Comparison of ENCODE assay signal across 11 mouse cellular contexts in the genomic region with DNA sequence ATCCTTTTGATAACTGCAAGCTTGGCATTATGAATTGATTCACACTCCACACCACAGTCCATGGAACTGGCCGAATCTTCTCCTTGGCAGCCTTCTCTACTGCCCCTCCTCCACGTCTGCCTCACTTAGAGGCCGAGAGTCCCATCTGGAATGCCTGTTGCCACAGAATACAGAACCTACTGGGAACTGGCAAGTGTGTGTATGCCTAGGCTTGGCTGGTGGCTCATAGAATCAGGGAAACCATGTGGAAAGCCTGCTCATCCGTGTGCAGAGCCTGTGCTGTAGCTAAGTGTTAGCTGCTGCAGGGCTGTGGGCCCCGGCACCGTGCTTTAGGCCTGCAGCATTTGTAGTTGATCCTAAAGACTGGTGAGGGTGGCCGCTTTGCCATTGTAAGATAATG. TPM values are rescaled to one million over a fixed set of nuclear protein-coding genes. Genes with fewer than 3 reads are reported as not detected.
DNase-seq lines count a peak whose midpoint lies in the region; ATAC-seq and TF ChIP-seq lines count a peak whose summit lies in the region.
"Had no signal": no experiment of that assay in that cellular context is flagged by ENCODE, and none has a peak within 500 bp of the region (broad histone marks: within the 10 kb centered on the region; RNA-seq: fewer than 3 reads in every experiment).

No protein-coding gene starts in this region.

- no peak overlapping the region for H3K9ac ChIP-seq in kidney, postnatal 0 days (ENCODE audit: low read depth, low read length)
- H3K9ac ChIP-seq in hindbrain, embryonic 14.5 days: no peak overlapping the region
- no peak overlapping the region for H3K9ac ChIP-seq in neural tube, embryonic 12.5 days
- H3K9ac ChIP-seq: limb, embryonic 12.5 days had no signal

- H3K4me2 ChIP-seq in kidney, postnatal 0 days (ENCODE audit: low read length): no peak overlapping the region
- no peak overlapping the region for H3K4me2 ChIP-seq in hindbrain, embryonic 14.5 days (replicated peaks)
- H3K4me2 ChIP-seq in neural tube, embryonic 12.5 days (replicated peaks): no peak overlapping the region
- H3K4me2 ChIP-seq: limb, embryonic 12.5 days had no signal

- no peaks in the 10 kb centered on the region for H3K36me3 ChIP-seq in kidney, postnatal 0 days (ENCODE audit: insufficient read depth, low read length)
- H3K36me3 ChIP-seq in hindbrain, embryonic 14.5 days (replicated peaks; ENCODE audit: control insufficient read depth, insufficient read depth): 0 out of 2 replicates have a peak, but pooled peaks cover 8% of the 10 kb centered on the region
- H3K36me3 ChIP-seq in neural tube, embryonic 12.5 days: no peaks in the 10 kb centered on the region

- no peak overlapping the region for H3K4me3 ChIP-seq in kidney, postnatal 0 days (replicated peaks; ENCODE audit: low read depth, low read length)
- H3K4me3 ChIP-seq in hindbrain, embryonic 14.5 days (replicated peaks; ENCODE audit: low read length): no peak overlapping the region
- H3K4me3 ChIP-seq in neural tube, embryonic 12.5 days: no peak overlapping the region
- H3K4me3 ChIP-seq: limb, embryonic 12.5 days had no signal

- no peak for DNase-seq in kidney, postnatal 0 days (ENCODE audit: low spot score)
- DNase-seq in kidney, postnatal 10 days: no peak
- DNase-seq in cerebellum, postnatal 10 days: peak; percentile 94 to 96
- DNase-seq in hindbrain, embryonic 14.5 days (ENCODE audit: low spot score): peak; percentile 66
- DNase-seq in ovary, adult 18-20 months (ENCODE audit: low spot score): no peak
- no peak for DNase-seq in adipocyte (ENCODE audit: low spot score)
- DNase-seq: adrenal gland, postnatal 14 days; heart, postnatal 10 days had no signal

- 51% methylated on average over 7 of the region's 7 CpGs for WGBS in kidney, postnatal 0 days
- 32% methylated on average over 7 of the region's 7 CpGs for WGBS in hindbrain, embryonic 14.5 days
- 25% methylated on average over 7 of the region's 7 CpGs for WGBS in neural tube, embryonic 12.5 days

- H3K9me3 ChIP-seq in kidney, postnatal 0 days (replicated peaks; ENCODE audit: low read length): no peaks in the 10 kb centered on the region
- no peaks in the 10 kb centered on the region for H3K9me3 ChIP-seq in hindbrain, embryonic 14.5 days (ENCODE audit: control insufficient read depth, low read length)
- no peaks in the 10 kb centered on the region for H3K9me3 ChIP-seq in neural tube, embryonic 12.5 days
- H3K9me3 ChIP-seq: limb, embryonic 12.5 days had no signal

- H3K27me3 ChIP-seq in kidney, postnatal 0 days (ENCODE audit: insufficient read depth, low read length): no peaks in the 10 kb centered on the region
- no peaks in the 10 kb centered on the region for H3K27me3 ChIP-seq in hindbrain, embryonic 14.5 days (ENCODE audit: control insufficient read depth, insufficient read depth, low read length)
- H3K27me3 ChIP-seq in neural tube, embryonic 12.5 days (replicated peaks): no peaks in the 10 kb centered on the region
- H3K27me3 ChIP-seq: limb, embryonic 12.5 days had no signal

- no peak for TF ChIP-seq CTCF in kidney, postnatal 0 days (IDR thresholded peaks at IDR 0.05; ENCODE audit: low read depth)

- no peak overlapping the region for H3K27ac ChIP-seq in kidney, postnatal 0 days
- peak overlapping the region; percentile 7; the same call in 1 of the 2 replicates for H3K27ac ChIP-seq in hindbrain, embryonic 14.5 days
- no peak overlapping the region for H3K27ac ChIP-seq in neural tube, embryonic 12.5 days
- H3K27ac ChIP-seq: limb, embryonic 12.5 days had no signal

- peaks cover 4% of the 10 kb centered on the region; the same call in 1 of the 2 replicates for H3K4me1 ChIP-seq in kidney, postnatal 0 days (replicated peaks; ENCODE audit: insufficient read depth, low read length)
- peaks cover 12% of the 10 kb centered on the region for H3K4me1 ChIP-seq in hindbrain, embryonic 14.5 days (replicated peaks; ENCODE audit: control insufficient read depth, insufficient read depth, low read length)
- H3K4me1 ChIP-seq in neural tube, embryonic 12.5 days: peaks cover 15% of the 10 kb centered on the region

- ATAC-seq in kidney, postnatal 0 days (replicated peaks; ENCODE audit: low FRiP score, low read depth): 0 out of 2 replicates have a peak, but pooled peaks have one; percentile 21
- ATAC-seq in hindbrain, embryonic 14.5 days (ENCODE audit: low FRiP score): peak; percentile 88
- peak; percentile 90 for ATAC-seq in neural tube, embryonic 12.5 days (ENCODE audit: low FRiP score, low read depth)
- ATAC-seq in monocyte, adult 5-6 weeks (replicated peaks; ENCODE audit: insufficient number of reproducible peaks, low FRiP score, low TSS enrichment, poor library complexity, severe bottlenecking): no peak

RNA-seq across cellular contexts. Expression of a gene that starts 52.6 kb away (rescaled TPM):
- polyA plus RNA-seq in kidney, postnatal 0 days (2015; fragmentation: Nextera tagmentation; extraction: Ambion mirVana): 50.7 and 55.2 TPM in 2 replicates
- 40.0 and 40.9 TPM in 2 replicates for polyA plus RNA-seq in hindbrain, embryonic 14.5 days (2014; fragmentation: Nextera tagmentation; extraction: Ambion mirVana)
- polyA plus RNA-seq in neural tube, embryonic 12.5 days (2016; fragmentation: Nextera tagmentation; extraction: Ambion mirVana): 45.9 and 49.4 TPM in 2 replicates
- 7.3 to 12.3 TPM (median 8.6 TPM) in 3 replicates for total RNA-seq in monocyte, adult 5-6 weeks (2017)

RNA-seq across cellular contexts. Expression of a gene that starts 52.7 kb away (rescaled TPM):
- 52.5 and 54.0 TPM in 2 replicates for polyA plus RNA-seq in kidney, postnatal 0 days (2015; fragmentation: Nextera tagmentation; extraction: Ambion mirVana)
- polyA plus RNA-seq in hindbrain, embryonic 14.5 days (2014; fragmentation: Nextera tagmentation; extraction: Ambion mirVana): 58.0 and 58.5 TPM in 2 replicates
- polyA plus RNA-seq in neural tube, embryonic 12.5 days (2016; fragmentation: Nextera tagmentation; extraction: Ambion mirVana): 45.3 and 47.3 TPM in 2 replicates
- 43.9 to 53.5 TPM (median 48.0 TPM) in 3 replicates for total RNA-seq in monocyte, adult 5-6 weeks (2017)

Comparison
In these comparisons a context has a peak if more than half of its experiments do, and no peak if none do; other contexts are left out.
1. DNase-seq: peak in cerebellum, postnatal 10 days (2 of 2) and hindbrain, embryonic 14.5 days (single experiment); none in kidney, postnatal 0 days (single experiment), kidney, postnatal 10 days (single experiment), ovary, adult 18-20 months (single experiment) and adipocyte (single experiment).